Mouse (Mus musculus): ENCODE measurements around the gene Cntnap5c.

GRCm38 (mm10) chr17:58004491-58004890 lies 235.1 kb downstream of the Cntnap5c start:
- TF ChIP-seq CTCF (IDR thresholded peaks at IDR 0.05; ENCODE audit: control insufficient read depth, insufficient read depth, low read length) (no peak), POLR2A (IDR thresholded peaks at IDR 0.05; ENCODE audit: borderline replicate concordance, control insufficient read depth, low read depth, low read length) (no peak)

Measured in bone marrow, adult 2 months (tissue).